ENCODE assay signal across 9 mouse cellular contexts in genomic region chr9:112234505-112235024, GRCm38 (mm10). TPM values are rescaled to one million over a fixed set of nuclear protein-coding genes. Genes with fewer than 3 reads are reported as not detected.
DNase-seq lines count a peak whose midpoint lies in the region; ATAC-seq and TF ChIP-seq lines count a peak whose summit lies in the region.
"Had no signal": no experiment of that assay in that cellular context is flagged by ENCODE, and none has a peak within 500 bp of the region (broad histone marks: within the 10 kb centered on the region; RNA-seq: fewer than 3 reads in every experiment).

No protein-coding gene starts in this region.

- peak in 1 of 2 experiments; percentile 35 for DNase-seq in layer of hippocampus, adult 2 months (ENCODE audit: low spot score in 2 of 2)
- no peak for DNase-seq in layer of hippocampus, adult 11-12 months (ENCODE audit: low spot score)
- peak; percentile 82 to 87 for DNase-seq in cerebellum, adult 18-20 months
- DNase-seq in limb, embryonic 14.5 days (ENCODE audit: low spot score) = no peak
- no peak for DNase-seq in kidney, postnatal 25 days

- peak; percentile 62 for ATAC-seq in forebrain, embryonic 12.5 days (ENCODE audit: low FRiP score)
- peak; percentile 38 for ATAC-seq in limb, embryonic 14.5 days (ENCODE audit: low FRiP score, low read depth)
- peak; percentile 74 for ATAC-seq in neural tube, embryonic 15.5 days (ENCODE audit: low FRiP score)
- ATAC-seq in inflammation-experienced regulatory T-cells, adult 6 months = no peak

- WGBS in forebrain, embryonic 12.5 days = under 1% methylated on average over 24 of the region's 24 CpGs
- under 1% methylated on average over 24 of the region's 24 CpGs for WGBS in limb, embryonic 14.5 days
- WGBS in neural tube, embryonic 15.5 days = under 1% methylated on average over 24 of the region's 24 CpGs

- H3K4me1 ChIP-seq in forebrain, embryonic 12.5 days = peaks cover 16% of the 10 kb centered on the region
- H3K4me1 ChIP-seq in limb, embryonic 14.5 days (ENCODE audit: control insufficient read depth, insufficient read depth, low read length) = no peaks in the 10 kb centered on the region; the same call in 1 of the 2 replicates
- peaks cover 11% of the 10 kb centered on the region; the same call in 1 of the 2 replicates for H3K4me1 ChIP-seq in neural tube, embryonic 15.5 days

- peak overlapping the region; percentile 77 for H3K4me3 ChIP-seq in layer of hippocampus, adult 2 months
- peak overlapping the region; percentile 57 for H3K4me3 ChIP-seq in forebrain, embryonic 12.5 days (replicated peaks)
- H3K4me3 ChIP-seq in limb, embryonic 14.5 days (replicated peaks; ENCODE audit: low read length) = peak overlapping the region; percentile 40
- H3K4me3 ChIP-seq in neural tube, embryonic 15.5 days (replicated peaks) = peak overlapping the region; percentile 52

- peak overlapping the region; percentile 98 for H3K27ac ChIP-seq in layer of hippocampus, adult 2 months
- H3K27ac ChIP-seq in forebrain, embryonic 12.5 days = peak overlapping the region; percentile 69
- H3K27ac ChIP-seq in limb, embryonic 14.5 days (replicated peaks; ENCODE audit: low read depth, low read length) = no peak overlapping the region
- H3K27ac ChIP-seq in neural tube, embryonic 15.5 days (replicated peaks) = peak overlapping the region; percentile 94

- H3K9me3 ChIP-seq in forebrain, embryonic 12.5 days = no peaks in the 10 kb centered on the region
- no peaks in the 10 kb centered on the region for H3K9me3 ChIP-seq in limb, embryonic 14.5 days (ENCODE audit: control insufficient read depth, low read length)
- H3K9me3 ChIP-seq in neural tube, embryonic 15.5 days (replicated peaks) = no peaks in the 10 kb centered on the region

- peak overlapping the region; percentile 71 for H3K9ac ChIP-seq in forebrain, embryonic 12.5 days
- H3K9ac ChIP-seq in limb, embryonic 14.5 days (ENCODE audit: low read depth, low read length, severe bottlenecking) = peak overlapping the region; percentile 46; the same call in 1 of the 2 replicates
- H3K9ac ChIP-seq in neural tube, embryonic 15.5 days (replicated peaks) = peak overlapping the region; percentile 65

- H3K4me2 ChIP-seq in forebrain, embryonic 12.5 days = peak overlapping the region; percentile 95
- H3K4me2 ChIP-seq in limb, embryonic 14.5 days (replicated peaks; ENCODE audit: low read depth, low read length, severe bottlenecking) = peak overlapping the region; percentile 72
- H3K4me2 ChIP-seq in neural tube, embryonic 15.5 days = peak overlapping the region; percentile 61

- peaks cover 60% of the 10 kb centered on the region for H3K27me3 ChIP-seq in forebrain, embryonic 12.5 days
- H3K27me3 ChIP-seq in limb, embryonic 14.5 days (ENCODE audit: control insufficient read depth, insufficient read depth, low read length) = peaks cover 51% of the 10 kb centered on the region
- H3K27me3 ChIP-seq in neural tube, embryonic 15.5 days (replicated peaks) = no peaks in the 10 kb centered on the region

- no peaks in the 10 kb centered on the region for H3K36me3 ChIP-seq in forebrain, embryonic 12.5 days (replicated peaks)
- no peaks in the 10 kb centered on the region for H3K36me3 ChIP-seq in limb, embryonic 14.5 days (ENCODE audit: control insufficient read depth, insufficient read depth, low read length)
- H3K36me3 ChIP-seq in neural tube, embryonic 15.5 days = no peaks in the 10 kb centered on the region

- no peak for TF ChIP-seq POLR2A in limb, embryonic 14.5 days (IDR thresholded peaks at IDR 0.05; ENCODE audit: borderline replicate concordance, extremely low read depth, insufficient read depth, insufficient read length)

- no peak for TF ChIP-seq CTCF in layer of hippocampus, adult 2 months (conservative IDR thresholded peaks at IDR 0.05)

RNA-seq across cellular contexts. Expression of gene Arpp21, which starts 1.2 kb away (rescaled TPM):
- 100 to 1,000 TPM; 242 to 245 TPM for total RNA-seq in layer of hippocampus, adult 2 months (2021)
- polyA plus RNA-seq in forebrain, embryonic 12.5 days (2016; fragmentation: Nextera tagmentation; extraction: Ambion mirVana) = 8.3 and 10.4 TPM in 2 replicates
- polyA plus RNA-seq in limb, embryonic 14.5 days (2012; rRNA removed) = 28.3 and 31.8 TPM in 2 replicates
- 16.0 and 23.6 TPM in 2 replicates for polyA plus RNA-seq in limb, embryonic 14.5 days (2014; fragmentation: Nextera tagmentation; extraction: Ambion mirVana)
- polyA plus RNA-seq in neural tube, embryonic 15.5 days (2015; fragmentation: Nextera tagmentation; extraction: Ambion mirVana) = 50.8 and 68.1 TPM in 2 replicates
- polyA plus RNA-seq in inflammation-experienced regulatory T-cells, adult 6 months (2017; shearing (Covaris generic)) = under 1 TPM in 2 of 3 experiments, not detected in 1; 0.36 to 0.66 TPM
- polyA plus RNA-seq: liver, adult 2 months had no signal

Comparison
In these comparisons a context has a peak if more than half of its experiments do, and no peak if none do; other contexts are left out.
1. DNase-seq: peak in cerebellum, adult 18-20 months (2 of 2); none in layer of hippocampus, adult 11-12 months (single experiment), limb, embryonic 14.5 days (single experiment) and kidney, postnatal 25 days (0 of 2).
2. Peak in every context shown above with its lines, with median percentiles within 50 percentile points of each other: H3K4me3 ChIP-seq, H3K4me2 ChIP-seq and H3K9ac ChIP-seq.